Comparison of ENCODE assay signal across 30 mouse cellular contexts in genomic region chr1:174051515-174051914, GRCm38 (mm10). TPM values are rescaled to one million over a fixed set of nuclear protein-coding genes. Genes with fewer than 3 reads are reported as not detected.
DNase-seq lines count a peak whose midpoint lies in the region; TF ChIP-seq lines count a peak whose summit lies in the region.
"Had no signal": no experiment of that assay in that cellular context is flagged by ENCODE, and none has a peak within 500 bp of the region (broad histone marks: within the 10 kb centered on the region; RNA-seq: fewer than 3 reads in every experiment).

No protein-coding gene starts in this region.

- peak overlapping the region; percentile 63 for H3K27ac ChIP-seq in gastrocnemius, adult 2 months
- peak overlapping the region; percentile 22; the same call in 1 of the 2 replicates for H3K27ac ChIP-seq in testis, adult 2 months (ENCODE audit: control insufficient read depth, insufficient read depth, low read depth, low read length)
- H3K27ac ChIP-seq: embryonic facial prominence, embryonic 13.5 days; embryonic facial prominence, embryonic 15.5 days; forebrain, embryonic 10.5 days; forebrain, embryonic 12.5 days had no signal

- TF ChIP-seq CTCF in gastrocnemius, adult 2 months (IDR thresholded peaks at IDR 0.05): no peak
- TF ChIP-seq CTCF in testis, adult 2 months (IDR thresholded peaks at IDR 0.05; ENCODE audit: control insufficient read depth, insufficient read depth, insufficient replicate concordance, low read depth, low read length): no peak

- DNase-seq in gastrocnemius, adult 2 months: no peak
- DNase-seq in gastrocnemius, adult 8-10 months (ENCODE audit: low spot score in 2 of 2): no peak
- DNase-seq in heart, adult 9 months (ENCODE audit: low spot score in 2 of 2): peak; percentile 36 to 44
- no peak for DNase-seq in heart, postnatal 36 days
- no peak for DNase-seq in testis, postnatal 10 days (ENCODE audit: low spot score)
- DNase-seq in skeletal muscle tissue, adult 2 months (ENCODE audit: low read depth, low spot score): peak; percentile 63
- DNase-seq in liver: no peak
- DNase-seq: adrenal gland, adult 2 months; adrenal gland, postnatal 10 days; adrenal gland, postnatal 36 days; cerebellum, adult 11 months; cerebellum, adult 18-20 months; cerebellum, adult 8-10 months; cerebellum, adult 9-11 months; cerebellum, postnatal 14 days; cerebellum, postnatal 36 days; embryo, embryonic 11 days had no signal

- H3K36me3 ChIP-seq in testis, adult 2 months (ENCODE audit: control insufficient read depth, insufficient read depth, low read length): no peaks in the 10 kb centered on the region
- H3K36me3 ChIP-seq: embryonic facial prominence, embryonic 13.5 days; embryonic facial prominence, embryonic 15.5 days; forebrain, embryonic 10.5 days; forebrain, embryonic 12.5 days had no signal

- H3K4me3 ChIP-seq in gastrocnemius, adult 2 months: no peak overlapping the region
- no peak overlapping the region for H3K4me3 ChIP-seq in testis, adult 2 months (ENCODE audit: control insufficient read depth, low read depth, low read length)
- H3K4me3 ChIP-seq: embryonic facial prominence, embryonic 13.5 days; embryonic facial prominence, embryonic 15.5 days; erythroblast, embryonic 14.5 days; forebrain, embryonic 10.5 days; forebrain, embryonic 12.5 days had no signal

- intact Hi-C loops in gastrocnemius, adult 2 months (cut with DNase I): no loop called here
- intact Hi-C loops in heart, postnatal 36 days (cut with DNase I): no loop called here

- H3K4me1 ChIP-seq in testis, adult 2 months (ENCODE audit: control insufficient read depth, insufficient read depth, low read length): no peaks in the 10 kb centered on the region
- H3K4me1 ChIP-seq: embryonic facial prominence, embryonic 13.5 days; embryonic facial prominence, embryonic 15.5 days; forebrain, embryonic 10.5 days; forebrain, embryonic 12.5 days had no signal

- no peak for TF ChIP-seq POLR2A in testis, adult 2 months (IDR thresholded peaks at IDR 0.05; ENCODE audit: control insufficient read depth, low read depth, low read length)

- H3K27me3 ChIP-seq in testis, adult 2 months (ENCODE audit: control insufficient read depth, insufficient read depth, low read length): no peaks in the 10 kb centered on the region
- H3K27me3 ChIP-seq: embryonic facial prominence, embryonic 13.5 days; embryonic facial prominence, embryonic 15.5 days; forebrain, embryonic 12.5 days had no signal

RNA-seq across cellular contexts. Expression of gene Olfr432, which starts 2.5 kb away (rescaled TPM):
- total RNA-seq in gastrocnemius, adult 2 months (2021): not detected
- not detected for total RNA-seq in gastrocnemius, adult 8-10 months (2022)
- not detected for total RNA-seq in heart, postnatal 36 days (2021)
- not detected in 2 replicates for polyA plus RNA-seq in testis, adult 2 months (2012; rRNA removed)
- total RNA-seq: adrenal gland, adult 2 months; adrenal gland, postnatal 10 days; adrenal gland, postnatal 36 days; common myeloid progenitor, adult 5-6 weeks; ES-E14; MEL had no signal
- polyA plus RNA-seq: C2C12; embryonic facial prominence, embryonic 11.5 days; embryonic facial prominence, embryonic 13.5 days; embryonic facial prominence, embryonic 15.5 days; erythroblast, embryonic 14.5 days; forebrain, embryonic 10.5 days; forebrain, embryonic 12.5 days; forebrain, embryonic 14.5 days; forebrain, embryonic 16.5 days had no signal

RNA-seq across cellular contexts. Expression of gene Olfr433, which starts 11.0 kb away (rescaled TPM):
- total RNA-seq in gastrocnemius, adult 2 months (2021): not detected
- not detected for total RNA-seq in gastrocnemius, adult 8-10 months (2022)
- not detected for total RNA-seq in heart, postnatal 36 days (2021)
- not detected in 2 replicates for polyA plus RNA-seq in testis, adult 2 months (2012; rRNA removed)
- total RNA-seq: adrenal gland, adult 2 months; adrenal gland, postnatal 10 days; adrenal gland, postnatal 36 days; ES-E14; MEL had no signal
- polyA plus RNA-seq: C2C12; embryonic facial prominence, embryonic 11.5 days; embryonic facial prominence, embryonic 15.5 days; erythroblast, embryonic 14.5 days; forebrain, embryonic 10.5 days; forebrain, embryonic 14.5 days; forebrain, embryonic 16.5 days had no signal

RNA-seq across cellular contexts. Expression of gene Olfr430, which starts 14.9 kb away (rescaled TPM):
- total RNA-seq in gastrocnemius, adult 2 months (2021): not detected
- total RNA-seq in gastrocnemius, adult 8-10 months (2022): not detected
- not detected for total RNA-seq in heart, postnatal 36 days (2021)
- not detected in 2 replicates for polyA plus RNA-seq in testis, adult 2 months (2012; rRNA removed)
- total RNA-seq: adrenal gland, adult 2 months; adrenal gland, postnatal 10 days; adrenal gland, postnatal 36 days; common myeloid progenitor, adult 5-6 weeks; ES-E14; MEL had no signal
- polyA plus RNA-seq: adrenal gland, adult 2 months; C2C12; erythroblast, embryonic 14.5 days; forebrain, embryonic 10.5 days; forebrain, embryonic 12.5 days; forebrain, embryonic 14.5 days; forebrain, embryonic 16.5 days had no signal

RNA-seq across cellular contexts. Expression of gene Ifi205, which starts 19.9 kb away (rescaled TPM):
- 10 to 100 TPM in 1 of 2 experiments, 1 to 10 TPM in 1; 8.0 to 11.2 TPM for total RNA-seq in gastrocnemius, adult 2 months (2021)
- total RNA-seq in gastrocnemius, adult 8-10 months (2022): 10 to 100 TPM in 1 of 4 experiments, 1 to 10 TPM in 3; 3.1 to 12.5 (median 5.8) TPM
- total RNA-seq in heart, postnatal 36 days (2021): 10 to 100 TPM in 1 of 2 experiments, 1 to 10 TPM in 1; 6.7 to 18.7 TPM
- polyA plus RNA-seq in testis, adult 2 months (2012; rRNA removed): 0.11 and 0.14 TPM in 2 replicates
- total RNA-seq: ES-E14, MEL had no signal
- polyA plus RNA-seq: C2C12; embryonic facial prominence, embryonic 11.5 days; embryonic facial prominence, embryonic 13.5 days; erythroblast, embryonic 14.5 days; forebrain, embryonic 10.5 days; forebrain, embryonic 12.5 days; forebrain, embryonic 16.5 days had no signal

RNA-seq across cellular contexts. Expression of gene Olfr429, which starts 32.6 kb away (rescaled TPM):
- not detected for total RNA-seq in gastrocnemius, adult 2 months (2021)
- total RNA-seq in gastrocnemius, adult 8-10 months (2022): not detected
- not detected for total RNA-seq in heart, postnatal 36 days (2021)
- not detected in 2 replicates for polyA plus RNA-seq in testis, adult 2 months (2012; rRNA removed)
- total RNA-seq: adrenal gland, adult 2 months; adrenal gland, postnatal 10 days; adrenal gland, postnatal 36 days; common myeloid progenitor, adult 5-6 weeks; ES-E14; MEL had no signal
- polyA plus RNA-seq: adrenal gland, adult 2 months; C2C12; embryonic facial prominence, embryonic 11.5 days; erythroblast, embryonic 14.5 days; forebrain, embryonic 10.5 days; forebrain, embryonic 12.5 days; forebrain, embryonic 14.5 days; forebrain, embryonic 16.5 days had no signal

Comparison
In these comparisons a context has a peak if more than half of its experiments do, and no peak if none do; other contexts are left out.
1. DNase-seq: peak in heart, adult 9 months (2 of 2) and skeletal muscle tissue, adult 2 months (single experiment); none in gastrocnemius, adult 2 months (single experiment), gastrocnemius, adult 8-10 months (0 of 2), heart, postnatal 36 days (0 of 2), testis, postnatal 10 days (single experiment) and liver (single experiment).